Mouse (Mus musculus): ENCODE measurements around the gene Rnf5.
A peak's percentile ranks its signal among the peaks of the same experiment; 100 is the strongest.

Gene Rnf5

DNA sequence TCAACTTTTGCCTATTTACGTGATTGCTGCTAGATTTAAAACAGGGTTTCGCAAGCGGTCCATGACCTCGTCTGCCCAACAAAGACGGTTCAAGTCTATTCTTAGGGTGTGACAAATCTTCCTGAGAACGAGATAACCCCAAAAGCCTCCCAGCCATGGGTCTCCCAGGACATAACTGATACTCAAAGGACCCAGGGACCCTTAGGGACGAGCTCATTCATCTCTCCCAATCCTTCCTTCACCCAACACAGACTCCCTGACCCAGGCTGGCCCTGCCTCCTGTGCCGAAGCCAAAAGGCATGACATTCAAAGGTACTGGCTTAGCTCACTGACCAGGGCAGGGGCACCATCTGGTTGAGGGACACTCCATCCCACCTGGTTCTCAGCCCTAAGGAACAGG is 47.1 kb downstream of the Rnf5 start:
- no peak for DNase-seq (ENCODE audit: low read depth in 1 of 2, low spot score in 2 of 2)

DNA sequence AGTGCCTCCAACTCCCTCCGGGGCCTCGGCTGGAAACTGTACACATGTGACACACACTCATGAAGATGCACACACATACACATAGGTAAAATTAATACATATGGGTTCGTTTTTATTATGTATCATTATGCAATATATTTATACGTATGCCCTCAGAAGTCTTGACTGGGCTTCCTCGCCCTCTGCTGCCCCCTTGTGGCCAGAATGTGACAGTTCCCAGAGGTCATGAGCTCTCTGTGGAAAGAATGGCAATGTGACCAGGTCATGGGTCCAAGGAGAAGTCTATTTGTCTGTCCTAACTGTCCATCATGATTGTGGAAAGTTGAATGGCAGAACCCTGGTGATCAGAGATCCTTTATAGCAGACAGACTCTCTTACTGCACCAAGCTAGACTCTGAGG is 48.0 kb downstream of the Rnf5 start:
- peak; percentile 55 to 77 for DNase-seq (ENCODE audit: low read depth in 1 of 2, low spot score in 2 of 2)
